Mouse (Mus musculus) liver, adult 2 months (tissue): ENCODE measurements around the gene Oser1. TPM values are rescaled to one million over a fixed set of nuclear protein-coding genes. Genes with fewer than 3 reads are reported as not detected.

ENCODE experiments used
- DNase-seq: peaks from one replicate; pipeline ENCODE4 v3.0.0-alpha.2; 2011; ENCODE audit warnings: low read depth, low spot score; ENCODE audit errors: extremely low read depth
- H3K27ac ChIP-seq: fragments of 200-500 bp; replicated peaks from 2 replicates; pipeline ENCODE4 v1.5.1; 2012; ENCODE audit warnings: low read depth, mild to moderate bottlenecking, control low read depth, inconsistent platforms, low read length; ENCODE audit not compliant: insufficient read depth
- H3K27me3 ChIP-seq: fragments of 200-500 bp; 2 replicates; pipeline ENCODE4 v1.6.1; 2012; ENCODE audit warnings: mild to moderate bottlenecking, moderate library complexity, low read length, inconsistent platforms; ENCODE audit not compliant: control insufficient read depth, insufficient read depth
- H3K36me3 ChIP-seq: fragments of 200-500 bp; 2 replicates; pipeline ENCODE4 v1.6.1; 2012; ENCODE audit warnings: low read length, inconsistent platforms; ENCODE audit not compliant: control insufficient read depth, insufficient read depth
- H3K4me1 ChIP-seq: fragments of 200-500 bp; 2 replicates; pipeline ENCODE4 v1.6.1; 2011; ENCODE audit warnings: low read length; ENCODE audit not compliant: control insufficient read depth, insufficient read depth
- H3K4me3 ChIP-seq: fragments of 200-500 bp; 2 replicates; pipeline ENCODE4 v1.5.1; 2011; ENCODE audit warnings: low read depth, mild to moderate bottlenecking, control low read depth, low read length, moderate library complexity; ENCODE audit not compliant: insufficient read depth
- H3K79me2 ChIP-seq: fragments of 200-500 bp; 2 replicates; pipeline ENCODE4 v1.6.1; 2012; ENCODE audit warnings: inconsistent platforms, mild to moderate bottlenecking, low read length, moderate library complexity; ENCODE audit not compliant: control insufficient read depth, insufficient read depth
- H3K9ac ChIP-seq: fragments of 200-500 bp; 2 replicates; pipeline ENCODE4 v1.6.1; 2012; ENCODE audit warnings: low read depth, mild to moderate bottlenecking, control low read depth, inconsistent platforms, low read length
- CTCF ChIP-seq: fragments of 200-500 bp; IDR thresholded peaks from 2 replicates; pipeline ENCODE4 v1.5.1; 2011; ENCODE audit warnings: low read depth, low read length, control low read depth
- POLR2A ChIP-seq: fragments of 200-500 bp; IDR thresholded peaks from 2 replicates; pipeline ENCODE4 v1.6.1; 2011; ENCODE audit warnings: low read length, control low read depth; ENCODE audit not compliant: insufficient read depth; ENCODE audit errors: extremely low read depth
- WGBS: fragments of 180-500 bp; shearing (Covaris S2); methylation state at CpG from one replicate; pipeline ENCODE4 v1.1.7; 2018; 5-methylcytosine and 5-hydroxymethylcytosine counted together
- polyA plus RNA-seq: library from polyadenylated mRNA; depleted of rRNA; stranded (reverse); fragments of >200 nt; gene quantifications from 2 replicates; pipeline ENCODE4 v1.2.3, GENCODE M21; 2012
- total RNA-seq: library from RNA; depleted of rRNA; stranded (reverse); fragments of >200 nt; gene quantifications from 2 replicates; pipeline ENCODE4 v1.2.3, GENCODE M21; 2014

Gene Oser1
- total and polyA plus RNA-seq, 2 experiments, result 8.0 to 21.9 TPM

DNA sequence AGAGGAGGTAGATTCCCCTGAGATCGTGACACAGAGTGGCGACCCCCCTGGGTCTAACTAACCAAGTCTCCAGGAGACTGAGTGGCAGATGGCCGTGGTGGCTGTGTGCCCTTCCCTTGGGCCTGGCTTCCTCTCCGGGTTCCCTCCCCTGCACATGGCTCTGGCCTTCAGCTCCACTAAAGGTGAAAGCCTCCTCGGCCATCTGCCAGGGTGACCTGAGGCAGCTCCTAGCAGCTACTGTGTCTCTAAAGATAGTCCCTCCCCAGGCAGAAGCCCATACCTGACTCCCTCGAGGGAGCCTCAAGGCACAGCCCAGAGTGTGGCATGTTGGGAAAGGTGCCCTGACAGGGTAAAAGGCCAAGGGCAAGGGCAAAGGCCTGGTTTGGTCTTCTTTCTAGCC lies 19.0 kb upstream of the Oser1 start:
- Histone ChIP-seq H3K79me2 (no peaks in the 10 kb centered on the region), H3K27me3 (peaks cover under 1% of the 10 kb centered on the region; the same call in 1 of the 2 replicates), H3K36me3 (no peaks in the 10 kb centered on the region), H3K4me3 (no peak overlapping the region), H3K27ac (no peak overlapping the region), H3K4me1 (no peaks in the 10 kb centered on the region), H3K9ac (no peak overlapping the region)
- WGBS, result 70% methylated on average over 6 of the region's 6 CpGs
- TF ChIP-seq CTCF (no peak), POLR2A (no peak)
- DNase-seq, result no peak

DNA sequence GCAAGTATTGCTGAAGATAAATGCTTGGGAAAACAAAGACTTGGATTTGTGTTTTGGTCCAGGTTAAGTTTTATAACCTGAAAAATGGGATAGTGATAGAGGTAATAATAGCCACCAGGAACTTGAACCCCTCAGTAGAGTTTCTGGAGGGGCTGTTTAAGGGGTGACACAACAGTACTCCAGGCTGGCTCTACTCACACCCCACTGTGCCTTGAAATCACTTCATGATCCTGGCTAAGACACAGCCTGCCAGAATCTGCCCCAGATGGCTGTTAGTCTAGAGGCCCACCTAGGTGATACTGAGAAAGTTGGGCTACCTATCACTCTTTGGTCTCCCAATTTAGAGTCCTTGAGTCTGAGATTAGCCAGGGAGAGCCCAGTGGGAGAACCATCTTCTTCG lies 15.0 kb upstream of the Oser1 start:
- TF ChIP-seq CTCF, result no peak
- no peak for TF ChIP-seq POLR2A
- no peak overlapping the region for H3K27ac ChIP-seq
- peaks cover 5% of the 10 kb centered on the region; the same call in 1 of the 2 replicates for H3K27me3 ChIP-seq
- WGBS, result 39% methylated on average over 1 of the region's 1 CpGs
- no peaks in the 10 kb centered on the region for H3K4me1 ChIP-seq
- H3K4me3 ChIP-seq, result no peak overlapping the region
- no peaks in the 10 kb centered on the region for H3K36me3 ChIP-seq
- no peaks in the 10 kb centered on the region for H3K79me2 ChIP-seq
- DNase-seq, result no peak
- no peak overlapping the region for H3K9ac ChIP-seq

DNA sequence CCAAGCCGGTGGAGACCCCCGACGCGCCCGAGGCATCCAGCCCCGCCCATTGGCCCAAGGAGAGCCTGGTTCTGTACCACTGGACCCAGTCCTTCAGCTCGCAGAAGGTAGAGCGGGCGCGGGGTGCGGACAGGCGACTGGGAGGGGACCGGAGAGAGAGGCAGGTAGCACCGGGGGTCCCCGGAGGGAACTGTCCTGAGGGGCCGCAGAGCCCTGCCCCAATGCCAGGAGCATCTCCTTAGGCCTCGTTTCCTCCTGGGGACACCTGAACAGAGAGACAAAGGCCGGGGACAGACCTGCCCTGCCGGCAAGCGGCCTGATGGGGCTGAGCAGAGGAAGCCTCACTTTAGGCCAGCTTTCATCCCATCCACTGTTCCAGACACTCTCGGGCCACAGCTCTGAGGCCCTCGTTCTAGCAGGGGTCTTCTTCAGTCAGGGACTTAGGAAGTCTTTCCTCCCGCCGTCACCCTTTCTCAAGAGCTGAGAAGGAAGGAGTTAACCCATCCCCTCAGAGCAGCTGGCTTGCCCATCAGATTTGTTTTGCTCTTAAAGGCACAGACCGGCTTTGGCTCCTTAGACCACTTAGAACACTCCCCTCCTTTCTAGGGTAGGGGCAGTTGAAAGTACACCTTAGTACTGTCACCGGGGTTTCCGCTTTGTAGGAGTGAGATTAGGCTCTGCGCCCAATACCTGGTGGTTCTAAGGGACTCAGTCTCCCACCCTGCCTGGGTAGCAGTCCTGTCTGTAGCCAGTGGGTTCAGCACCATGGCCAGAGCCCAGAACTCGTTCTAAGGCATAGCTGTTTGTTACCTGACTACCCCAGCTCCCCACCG lies 14.3 kb upstream of the Oser1 start:
- H3K4me1 ChIP-seq, result no peaks in the 10 kb centered on the region
- H3K79me2 ChIP-seq, result no peaks in the 10 kb centered on the region
- no peak overlapping the region for H3K9ac ChIP-seq
- DNase-seq, result no peak
- 9% methylated on average over 30 of the region's 30 CpGs for WGBS
- H3K36me3 ChIP-seq, result no peaks in the 10 kb centered on the region
- H3K27me3 ChIP-seq, result peaks cover 5% of the 10 kb centered on the region; the same call in 1 of the 2 replicates
- H3K27ac ChIP-seq, result no peak overlapping the region
- TF ChIP-seq POLR2A (no peak), CTCF (no peak)
- H3K4me3 ChIP-seq, result no peak overlapping the region; the same call in 1 of the 2 replicates

DNA sequence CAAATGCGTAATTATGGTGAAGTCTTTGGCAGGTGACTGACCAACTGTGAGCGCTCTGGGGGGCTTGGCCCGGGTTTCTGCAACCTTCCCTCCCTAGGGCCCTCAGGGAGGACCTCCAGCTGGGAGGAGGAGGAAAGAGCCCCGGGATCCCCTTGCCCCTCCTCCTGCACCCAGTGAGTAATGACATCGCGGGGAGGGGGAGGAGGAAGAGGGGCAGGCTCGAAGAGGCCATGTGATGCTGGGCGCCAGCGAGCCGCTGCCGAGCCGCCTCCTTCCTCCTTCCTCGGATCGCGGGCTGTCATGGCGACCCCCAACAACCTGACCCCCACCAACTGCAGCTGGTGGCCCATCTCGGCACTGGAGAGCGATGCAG lies 13.7 kb upstream of the Oser1 start, which contains the start of gene Gdap1l1:
TSS of gene Gdap1l1 (plus strand) at position 231 of the 373 bp plus-strand sequence.
- no peak within 1 kb of the TSS; the same call in 1 of the 2 replicates for H3K4me3 ChIP-seq
- DNase-seq, result no peak
- no peaks in the 10 kb centered on the region for H3K4me1 ChIP-seq
- no peak within 1 kb of the TSS for H3K27ac ChIP-seq
- H3K36me3 ChIP-seq, result no peaks in the 10 kb centered on the region
- TF ChIP-seq POLR2A, result no peak
- TF ChIP-seq CTCF, result no peak
- peaks cover 5% of the 10 kb centered on the region; the same call in 1 of the 2 replicates for H3K27me3 ChIP-seq
- WGBS, result 8% methylated on average over 18 of the region's 18 CpGs
- no peak within 1 kb of the TSS for H3K9ac ChIP-seq
- H3K79me2 ChIP-seq, result no peaks in the 10 kb centered on the region

DNA sequence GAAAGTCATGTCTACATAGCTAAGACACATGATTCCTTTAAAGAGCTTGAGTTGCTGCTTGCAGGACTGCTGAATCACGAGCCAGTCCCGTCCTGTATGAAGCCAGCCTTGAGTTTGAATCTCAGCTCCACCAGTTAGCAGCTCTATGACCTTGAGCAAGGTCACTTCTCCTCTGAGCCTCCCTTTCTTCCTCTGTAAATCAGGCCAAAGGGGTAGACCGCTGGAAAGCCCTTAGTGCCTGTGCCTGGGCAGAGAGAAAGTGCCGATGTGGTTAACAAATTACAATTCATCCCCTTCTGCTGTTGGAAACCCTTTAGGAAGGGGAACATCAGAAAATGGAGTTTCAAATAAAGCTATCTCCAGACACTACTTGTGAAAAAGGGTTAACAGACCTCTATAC lies 13.3 kb upstream of the Oser1 start:
- Histone ChIP-seq H3K4me1 (no peaks in the 10 kb centered on the region), H3K79me2 (no peaks in the 10 kb centered on the region), H3K27me3 (peaks cover 5% of the 10 kb centered on the region; the same call in 1 of the 2 replicates), H3K4me3 (no peak overlapping the region), H3K36me3 (no peaks in the 10 kb centered on the region), H3K9ac (no peak overlapping the region), H3K27ac (no peak overlapping the region)
- DNase-seq, result no peak
- no peak for TF ChIP-seq POLR2A
- TF ChIP-seq CTCF, result no peak
- WGBS, result 60% methylated on average over 4 of the region's 4 CpGs

DNA sequence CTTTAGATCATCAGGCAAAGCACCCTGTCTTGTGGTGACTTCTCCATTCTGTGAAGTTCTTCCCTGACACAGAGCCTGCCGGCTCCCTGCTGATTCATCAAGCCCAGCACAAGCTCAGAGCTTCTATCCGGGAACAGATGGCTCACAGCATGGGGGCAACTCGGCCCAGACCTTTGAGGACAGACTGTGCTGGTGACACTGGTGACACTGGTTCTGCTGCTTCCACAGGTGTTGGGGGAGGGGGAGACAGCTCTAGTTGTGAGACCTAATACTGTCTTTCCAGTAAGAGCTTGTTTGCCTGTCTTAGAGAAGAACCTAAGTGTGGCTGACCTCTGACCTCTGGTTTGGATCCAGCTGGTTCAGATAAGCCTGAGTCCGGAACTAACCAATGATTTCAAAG lies 9.5 kb upstream of the Oser1 start:
- H3K27ac ChIP-seq, result no peak overlapping the region
- peaks cover 5% of the 10 kb centered on the region; the same call in 1 of the 2 replicates for H3K27me3 ChIP-seq
- no peak for TF ChIP-seq POLR2A
- no peak for TF ChIP-seq CTCF
- H3K36me3 ChIP-seq, result no peaks in the 10 kb centered on the region
- DNase-seq, result no peak
- no peaks in the 10 kb centered on the region for H3K4me1 ChIP-seq
- no peak overlapping the region for H3K9ac ChIP-seq
- WGBS, result 34% methylated on average over 4 of the region's 4 CpGs
- no peak overlapping the region for H3K4me3 ChIP-seq
- H3K79me2 ChIP-seq, result no peaks in the 10 kb centered on the region
